Mouse (Mus musculus): ENCODE measurements around the gene Crhr1. TPM values are rescaled to one million over a fixed set of nuclear protein-coding genes. Genes with fewer than 3 reads are reported as not detected.

The Crhr1 gene
- total RNA-seq (2015) (not detected in 2 replicates), total RNA-seq (2017) (not detected in 2 replicates)

DNA sequence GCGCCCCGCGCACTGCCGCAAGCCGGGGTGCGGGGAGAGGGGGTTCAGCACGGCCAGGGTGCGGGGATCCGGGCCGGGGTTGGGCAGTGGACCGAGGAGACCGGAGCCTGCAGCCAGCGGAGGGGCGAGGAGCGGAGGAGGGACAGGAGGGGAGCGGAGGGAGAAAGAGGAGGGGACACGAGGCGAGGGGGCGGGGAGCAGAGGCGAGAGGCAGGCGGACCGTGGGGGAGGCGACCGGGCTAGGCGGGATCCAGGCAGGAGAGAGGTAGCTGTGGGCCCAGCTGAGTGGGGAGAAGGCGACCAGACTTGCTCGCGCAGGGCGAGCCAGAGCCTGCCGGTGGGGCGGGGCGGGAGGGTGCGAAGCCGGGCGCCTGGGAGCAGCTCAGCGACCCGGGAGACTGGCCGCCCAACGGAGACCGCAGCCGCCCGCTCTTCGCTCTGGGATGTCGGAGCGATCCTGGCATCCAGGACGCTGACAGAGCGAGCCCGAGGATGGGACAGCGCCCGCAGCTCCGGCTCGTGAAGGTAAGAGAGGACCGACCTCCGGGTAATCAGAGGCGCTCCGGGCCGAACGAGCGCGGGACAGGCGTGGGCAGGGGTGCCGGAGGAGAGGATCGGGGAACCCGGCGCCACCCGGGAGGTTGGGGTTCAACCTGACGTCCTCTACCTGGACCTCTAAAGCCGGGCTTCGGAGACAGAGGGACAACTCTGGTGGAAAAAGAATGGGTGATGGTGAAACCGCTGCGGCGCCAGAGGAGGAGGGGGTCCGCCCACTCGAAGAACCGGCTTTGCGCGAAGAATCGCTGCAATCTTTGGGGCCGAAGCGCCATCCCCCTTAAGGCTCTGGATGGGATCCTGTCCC is at the start of gene Crhr1:
Gene Crhr1 (plus strand): TSS at position 276 of the 862 bp plus-strand sequence.
- ATAC-seq (replicated peaks; ENCODE audit: poor library complexity), result no peak

DNA sequence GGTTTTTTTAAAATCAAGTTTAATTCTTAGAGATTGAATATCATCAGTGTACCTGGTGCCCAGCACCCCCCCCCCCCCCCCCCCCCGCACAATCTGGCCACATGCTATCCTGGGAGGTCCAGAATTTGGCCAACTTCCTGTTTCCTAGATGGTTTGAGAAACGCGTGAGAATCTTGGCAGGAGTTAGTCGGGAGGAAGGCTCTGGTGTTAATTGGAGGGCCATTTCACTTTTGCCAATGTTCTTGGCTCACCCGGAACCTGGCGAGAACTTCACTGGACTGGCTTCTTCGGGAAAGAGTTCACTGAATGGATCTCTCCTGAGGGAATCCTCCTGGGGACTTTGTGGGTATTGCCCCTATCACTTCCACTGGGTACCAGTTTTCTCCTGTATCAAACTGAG is 49.4 kb upstream of the Crhr1 start:
- ATAC-seq (replicated peaks; ENCODE audit: poor library complexity), result no peak

DNA sequence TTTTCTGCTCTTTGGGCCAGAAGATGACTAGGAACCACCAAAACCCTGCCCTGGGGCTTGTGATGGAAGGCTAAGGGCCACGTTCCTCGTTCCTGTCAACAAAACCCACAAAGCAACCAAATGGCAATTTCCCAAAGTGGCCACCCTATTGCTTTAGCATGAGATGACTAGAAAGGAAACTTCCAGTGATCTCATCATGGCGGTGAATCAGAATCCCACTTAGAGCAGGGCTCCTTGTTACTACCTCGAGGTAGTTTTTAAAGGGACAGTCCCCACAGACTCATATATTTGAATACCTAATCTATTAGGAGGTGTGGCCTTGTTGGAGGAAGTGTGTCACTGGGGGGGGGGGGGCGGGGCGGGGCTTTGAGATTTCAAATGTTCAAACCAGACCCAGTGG is 48.9 kb upstream of the Crhr1 start:
- ATAC-seq (replicated peaks; ENCODE audit: poor library complexity), result no peak

DNA sequence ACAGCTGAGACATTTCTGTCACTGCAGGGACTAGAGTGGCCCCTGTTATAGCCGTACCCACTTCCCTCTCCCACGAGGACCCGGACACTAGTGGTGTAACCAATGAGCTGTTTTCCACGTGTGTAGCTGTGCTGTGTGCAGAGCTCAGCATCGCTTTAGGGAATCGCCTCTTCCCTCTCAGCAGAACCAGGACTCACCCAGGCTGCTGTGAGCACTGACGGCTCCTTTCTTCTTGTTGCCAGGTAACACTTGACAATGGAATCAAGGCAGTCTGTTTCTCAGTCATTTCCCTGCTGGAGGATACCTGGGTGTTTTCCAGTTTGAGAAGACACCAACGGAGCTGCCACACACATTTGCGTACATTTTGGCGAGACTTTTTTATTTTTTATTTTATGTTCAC is 44.1 kb upstream of the Crhr1 start:
- ATAC-seq (replicated peaks; ENCODE audit: poor library complexity), result no peak

DNA sequence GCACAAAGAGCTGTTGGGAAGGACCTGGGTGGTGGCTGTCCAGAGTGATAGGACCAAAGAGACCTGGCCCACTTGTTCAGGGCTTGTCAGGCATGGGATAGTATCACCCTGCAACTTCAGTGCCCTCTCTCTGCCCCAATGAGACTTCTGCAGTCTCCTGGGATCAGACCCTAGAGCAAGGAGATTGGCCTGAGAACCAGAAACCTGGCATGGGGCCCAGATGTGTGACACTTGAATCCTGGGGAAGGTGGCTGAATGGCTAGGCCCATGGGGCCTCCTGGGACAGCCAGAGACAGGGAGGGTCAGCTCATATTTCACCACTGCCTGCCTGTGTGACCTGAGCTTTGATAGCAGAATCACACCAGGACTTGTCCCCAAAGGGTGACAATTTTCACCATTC is 41.9 kb upstream of the Crhr1 start:
- ATAC-seq (replicated peaks; ENCODE audit: poor library complexity), result no peak

DNA sequence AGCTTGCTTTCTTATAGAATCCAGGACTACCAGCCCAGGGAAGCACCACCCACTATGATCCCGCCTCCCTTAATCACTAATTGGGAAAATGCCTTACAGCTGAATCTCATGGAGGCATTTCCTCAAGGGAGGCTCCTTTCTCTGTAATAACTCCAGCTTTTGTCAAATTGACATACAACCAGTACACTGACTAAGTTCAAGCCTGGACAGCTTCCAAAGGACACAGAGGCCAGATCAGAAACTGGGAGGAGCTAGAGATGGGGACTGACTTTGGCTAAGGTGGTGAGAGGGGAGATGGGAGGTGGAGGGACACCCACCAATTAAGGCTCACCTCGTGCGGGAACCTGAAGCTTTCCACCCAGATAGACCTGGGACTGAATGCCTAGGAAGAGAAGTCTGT is 37.5 kb upstream of the Crhr1 start:
- no peak for ATAC-seq (replicated peaks; ENCODE audit: poor library complexity)

DNA sequence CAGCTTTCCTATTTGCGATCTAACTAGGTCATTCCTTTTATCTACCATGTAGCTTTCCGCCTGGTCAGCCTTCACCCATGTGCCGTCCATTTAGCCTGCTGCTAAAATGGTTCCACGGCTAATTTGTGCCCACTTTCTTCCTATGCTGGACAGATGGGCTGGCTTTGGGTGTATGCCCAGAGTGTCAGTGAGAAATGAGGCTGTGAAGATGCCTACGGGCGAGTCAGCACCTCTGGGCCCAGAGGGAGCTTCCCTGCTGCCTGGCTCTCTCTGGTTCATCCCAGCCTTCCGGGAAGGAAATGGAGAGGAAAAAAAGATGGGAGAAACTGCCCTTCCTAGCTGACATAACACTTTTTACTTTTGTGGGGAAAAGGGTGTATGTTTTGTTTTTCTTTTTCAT is 36.1 kb upstream of the Crhr1 start:
- ATAC-seq (replicated peaks; ENCODE audit: poor library complexity), result no peak

DNA sequence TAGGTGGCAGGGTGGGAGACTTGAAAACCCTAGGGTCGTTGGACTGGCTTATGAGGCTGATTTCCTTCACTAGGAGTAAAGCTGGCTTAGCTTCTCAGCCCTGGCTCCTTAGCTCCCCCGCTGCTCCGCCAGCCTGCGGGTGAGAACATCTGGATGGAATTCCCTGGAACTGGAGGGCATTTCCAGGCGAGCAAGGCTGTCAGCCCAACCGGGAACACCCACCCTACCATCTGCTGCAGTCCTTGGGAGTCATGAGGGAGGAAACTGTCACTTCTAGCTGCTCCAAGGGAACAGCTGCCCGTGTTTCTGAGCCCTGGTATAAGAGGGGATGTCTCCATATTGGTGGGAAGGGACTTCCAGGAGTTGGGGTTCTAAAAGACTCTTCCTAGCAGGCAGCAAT is 33.1 kb upstream of the Crhr1 start:
- ATAC-seq (replicated peaks; ENCODE audit: poor library complexity), result no peak

DNA sequence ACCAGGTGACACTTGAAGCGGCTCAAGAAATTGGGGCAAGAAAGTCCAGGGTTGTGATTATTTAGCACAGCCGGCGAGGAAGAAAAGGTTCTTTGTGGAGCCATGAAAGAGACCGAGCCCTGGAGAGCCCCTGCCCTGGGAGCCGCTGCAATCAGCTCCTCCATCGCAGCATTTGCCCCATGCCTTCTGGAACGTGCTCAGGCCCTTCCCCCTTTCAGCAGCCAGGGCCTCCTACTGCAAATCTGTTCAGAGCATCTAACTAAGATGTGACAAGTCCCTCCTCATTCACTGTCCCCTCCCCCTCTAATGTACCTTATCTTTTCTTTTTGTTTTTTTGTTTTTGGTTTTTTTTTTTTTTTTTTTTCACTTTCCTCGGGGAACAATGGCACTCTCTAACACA is 30.0 kb upstream of the Crhr1 start:
- ATAC-seq (replicated peaks; ENCODE audit: poor library complexity), result no peak

DNA sequence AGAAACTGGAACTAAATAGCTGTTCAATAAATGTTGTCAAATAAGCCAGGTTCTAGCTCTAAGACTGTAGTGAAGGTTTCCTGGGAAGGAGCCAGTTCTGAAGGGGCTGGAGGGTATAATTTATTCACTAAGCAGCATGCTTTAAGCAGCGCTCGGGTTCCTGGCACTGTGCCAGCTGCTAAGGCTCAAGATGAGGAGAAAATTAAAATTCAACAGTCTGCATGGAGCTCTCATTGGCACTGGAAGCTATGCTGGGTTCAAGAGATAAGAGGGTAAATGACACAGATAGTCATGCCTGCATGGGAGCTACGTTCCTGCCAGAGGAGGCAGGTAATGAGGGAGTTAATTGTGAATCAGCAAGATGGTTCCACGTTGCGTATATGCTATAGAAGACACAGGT is 26.3 kb upstream of the Crhr1 start:
- ATAC-seq (replicated peaks; ENCODE audit: poor library complexity), result no peak

DNA sequence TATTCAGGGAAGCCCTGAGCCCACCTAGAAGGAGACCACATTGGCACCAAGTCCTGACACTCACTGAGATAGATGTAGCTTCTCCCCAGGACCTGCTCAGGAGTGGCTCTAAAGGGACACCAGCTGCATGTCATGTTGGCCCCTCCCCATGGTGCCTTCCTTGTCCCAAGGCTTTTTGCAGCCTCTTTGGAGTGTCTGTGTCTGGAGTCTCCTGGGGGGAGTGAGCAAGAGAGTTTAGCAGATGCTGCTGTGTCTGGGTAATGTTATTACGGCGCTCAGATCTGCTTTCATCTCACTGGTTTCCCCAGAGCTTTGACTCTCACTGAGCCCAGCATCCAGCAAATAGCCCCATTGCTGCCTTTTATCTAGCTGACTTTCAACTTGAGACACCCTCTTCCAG is 25.7 kb upstream of the Crhr1 start:
- ATAC-seq (replicated peaks; ENCODE audit: poor library complexity), result no peak

DNA sequence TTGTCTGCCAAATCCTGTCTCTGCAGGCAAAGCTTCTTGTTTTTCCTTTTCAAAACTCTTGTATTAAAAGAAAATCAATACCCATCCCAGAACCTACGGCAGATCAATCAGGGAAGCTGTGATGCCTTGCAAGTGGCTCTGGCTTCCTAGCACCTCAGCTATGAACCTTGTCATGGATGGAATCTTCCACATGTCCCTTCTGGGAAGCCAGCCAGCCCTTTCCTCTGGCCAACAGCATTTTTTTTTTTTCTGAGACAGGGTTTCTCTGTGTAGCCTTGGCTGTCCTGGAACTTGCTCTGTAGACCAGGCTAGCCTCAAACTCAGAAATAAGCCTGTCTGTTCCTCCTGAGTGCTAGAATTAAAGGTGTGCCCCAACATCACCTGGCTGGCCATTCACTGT is 22.3 kb upstream of the Crhr1 start:
- ATAC-seq (replicated peaks; ENCODE audit: poor library complexity), result no peak

DNA sequence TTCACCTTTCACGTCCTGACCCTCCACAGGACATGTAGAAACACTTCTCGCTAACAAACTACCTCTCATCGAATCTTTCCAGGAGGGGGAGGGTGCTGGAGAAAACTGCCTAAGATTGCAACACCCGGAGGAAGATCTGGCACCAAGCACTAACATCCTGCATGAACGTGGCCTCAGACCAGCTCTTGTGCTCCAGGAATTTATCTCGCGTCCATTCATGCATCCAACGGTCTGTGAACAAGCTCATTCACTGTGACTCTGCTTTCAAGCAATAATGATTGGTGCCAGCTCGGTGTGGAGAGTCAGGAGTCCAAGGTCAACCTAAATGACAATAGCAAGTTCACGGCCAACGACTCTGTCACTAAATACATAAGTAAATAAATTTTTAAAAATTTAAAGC is 20.8 kb upstream of the Crhr1 start:
- no peak for ATAC-seq (replicated peaks; ENCODE audit: poor library complexity)

DNA sequence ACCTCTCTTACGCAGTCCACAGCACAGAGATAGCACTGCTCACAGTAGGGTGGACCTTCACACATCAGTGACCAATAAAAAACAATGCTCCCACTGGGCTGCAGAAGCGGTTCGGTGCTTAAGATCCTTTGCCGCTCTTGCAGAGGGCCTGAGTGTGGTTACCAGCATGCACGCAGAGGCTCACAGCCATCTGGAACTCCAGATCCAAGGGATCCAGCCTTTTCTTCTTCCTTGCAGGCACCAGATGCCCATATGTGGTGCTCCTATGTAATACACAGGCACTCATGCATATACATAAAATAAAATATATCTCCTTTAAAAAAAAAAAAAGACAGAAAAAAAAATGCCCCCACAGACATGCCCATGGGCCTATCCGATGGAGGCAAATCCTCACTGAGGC is 19.0 kb upstream of the Crhr1 start:
- ATAC-seq (replicated peaks; ENCODE audit: poor library complexity), result no peak

DNA sequence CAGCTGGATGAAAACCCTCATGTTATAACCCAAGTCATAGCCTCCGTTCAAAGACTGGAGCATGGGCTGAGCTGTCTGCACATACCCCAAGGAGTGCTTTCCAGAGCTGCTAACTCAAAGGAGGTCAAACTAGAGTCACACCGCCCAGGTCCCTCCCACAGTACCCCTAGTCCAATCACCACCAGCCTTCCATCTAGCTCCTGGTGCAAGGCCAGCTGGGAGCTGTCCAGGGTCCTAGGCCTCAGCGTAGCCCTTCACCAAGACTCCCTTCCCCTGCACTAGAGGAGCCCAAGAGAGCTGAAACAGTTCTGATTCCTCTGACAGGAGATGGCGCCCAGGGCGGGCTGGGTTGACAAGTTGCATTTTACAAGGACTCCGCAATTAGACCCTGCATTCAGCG is 18.0 kb upstream of the Crhr1 start:
- ATAC-seq (replicated peaks; ENCODE audit: poor library complexity), result peak; percentile 88

DNA sequence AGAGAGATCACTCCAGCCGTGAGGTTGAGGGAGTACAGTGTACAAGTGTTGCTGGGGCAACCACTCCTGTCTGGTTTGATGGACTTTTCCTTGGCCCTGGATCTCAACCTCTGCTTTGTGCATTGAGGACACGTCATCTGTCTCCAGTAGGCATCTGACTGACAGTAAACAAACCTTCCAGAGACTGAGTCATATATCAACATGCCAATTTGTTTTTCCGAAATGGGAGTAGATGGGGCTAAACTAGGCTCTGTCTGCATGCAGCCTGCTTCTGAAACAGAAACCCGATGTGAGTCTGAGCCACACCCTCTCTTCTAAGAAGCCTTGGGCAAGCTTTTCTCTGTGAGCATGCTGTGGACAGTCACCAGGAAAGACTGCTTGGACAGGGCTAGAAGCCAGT is 14.3 kb upstream of the Crhr1 start:
- ATAC-seq (replicated peaks; ENCODE audit: poor library complexity), result no peak

DNA sequence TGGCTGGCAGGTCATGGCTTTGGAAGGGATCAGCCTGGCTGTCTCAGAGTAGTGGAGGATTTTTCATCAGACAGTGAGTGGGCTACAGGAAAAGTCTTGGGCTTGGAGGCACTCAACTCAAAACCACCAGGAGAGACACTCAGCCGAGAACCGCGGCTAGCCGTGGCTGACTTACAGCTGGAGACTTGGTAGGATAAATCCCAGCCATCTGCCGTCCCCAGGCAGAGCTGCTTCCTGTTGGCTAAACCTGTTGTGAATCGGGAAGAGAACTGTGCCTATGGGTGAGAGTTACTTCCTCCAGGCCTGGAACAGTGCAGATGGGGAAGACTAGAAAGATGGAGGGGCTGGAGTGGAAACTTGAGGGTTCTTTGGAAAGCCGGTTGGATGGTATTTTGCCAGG is 9.7 kb upstream of the Crhr1 start:
- ATAC-seq (replicated peaks; ENCODE audit: poor library complexity), result no peak

DNA sequence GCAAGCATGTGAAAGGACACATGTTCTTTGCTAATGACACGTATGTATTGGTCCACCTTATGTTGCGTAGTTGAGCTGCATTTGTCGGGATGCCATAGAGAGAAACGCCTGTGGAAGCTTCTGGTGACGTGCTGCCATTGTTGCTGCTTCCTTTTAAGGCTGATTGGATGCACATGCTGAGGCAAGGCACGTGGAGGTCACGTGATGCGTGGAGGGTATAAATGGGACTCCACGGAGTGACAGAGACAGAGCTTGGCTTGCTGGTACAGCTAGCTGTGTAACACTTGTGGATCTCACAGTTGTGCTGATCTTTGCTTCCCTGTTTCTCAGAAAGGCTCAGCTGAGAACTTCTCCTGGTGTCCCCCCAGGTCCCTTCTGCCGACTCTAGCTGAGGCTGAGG is 9.2 kb upstream of the Crhr1 start:
- ATAC-seq (replicated peaks; ENCODE audit: poor library complexity), result no peak

DNA sequence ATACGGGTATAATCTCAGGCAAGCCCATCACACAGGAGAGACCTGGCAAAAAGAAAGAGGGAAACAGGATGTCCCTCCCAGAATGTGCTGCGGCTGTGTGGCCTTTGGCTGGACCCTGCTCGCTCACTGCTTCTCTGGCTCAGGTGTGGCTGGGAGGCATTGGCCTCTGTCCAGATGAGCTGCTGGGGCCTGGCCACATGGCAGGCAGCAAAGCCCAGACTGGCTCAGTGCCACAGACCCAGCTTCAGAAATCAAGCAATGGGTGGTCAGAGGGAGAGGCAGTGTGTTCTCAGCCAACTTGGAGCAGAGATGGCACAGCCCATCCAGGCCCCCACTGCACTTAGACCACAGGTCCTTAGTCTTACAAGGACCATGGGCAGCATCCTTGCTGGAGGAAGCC is 8.1 kb upstream of the Crhr1 start:
- no peak for ATAC-seq (replicated peaks; ENCODE audit: poor library complexity)

DNA sequence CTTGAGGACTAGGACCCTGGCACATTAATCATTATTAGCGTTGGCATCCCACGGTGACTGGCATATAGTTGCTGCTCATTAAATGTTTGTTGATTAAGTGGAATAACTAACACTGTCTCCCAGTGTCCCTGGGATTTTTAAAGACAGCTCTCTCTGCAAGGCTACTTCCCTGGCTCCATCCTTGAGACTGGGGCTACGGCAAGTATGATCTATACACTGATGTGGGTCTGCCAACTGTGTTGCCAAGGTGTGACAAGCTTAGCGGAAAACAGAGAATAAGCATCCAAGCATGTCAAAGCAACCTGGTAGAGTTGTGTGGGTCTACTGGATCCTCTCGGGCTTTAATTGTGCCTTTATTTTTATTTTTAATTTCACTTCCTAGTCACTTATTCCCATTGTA is 3.2 kb upstream of the Crhr1 start:
- ATAC-seq (replicated peaks; ENCODE audit: poor library complexity), result no peak

DNA sequence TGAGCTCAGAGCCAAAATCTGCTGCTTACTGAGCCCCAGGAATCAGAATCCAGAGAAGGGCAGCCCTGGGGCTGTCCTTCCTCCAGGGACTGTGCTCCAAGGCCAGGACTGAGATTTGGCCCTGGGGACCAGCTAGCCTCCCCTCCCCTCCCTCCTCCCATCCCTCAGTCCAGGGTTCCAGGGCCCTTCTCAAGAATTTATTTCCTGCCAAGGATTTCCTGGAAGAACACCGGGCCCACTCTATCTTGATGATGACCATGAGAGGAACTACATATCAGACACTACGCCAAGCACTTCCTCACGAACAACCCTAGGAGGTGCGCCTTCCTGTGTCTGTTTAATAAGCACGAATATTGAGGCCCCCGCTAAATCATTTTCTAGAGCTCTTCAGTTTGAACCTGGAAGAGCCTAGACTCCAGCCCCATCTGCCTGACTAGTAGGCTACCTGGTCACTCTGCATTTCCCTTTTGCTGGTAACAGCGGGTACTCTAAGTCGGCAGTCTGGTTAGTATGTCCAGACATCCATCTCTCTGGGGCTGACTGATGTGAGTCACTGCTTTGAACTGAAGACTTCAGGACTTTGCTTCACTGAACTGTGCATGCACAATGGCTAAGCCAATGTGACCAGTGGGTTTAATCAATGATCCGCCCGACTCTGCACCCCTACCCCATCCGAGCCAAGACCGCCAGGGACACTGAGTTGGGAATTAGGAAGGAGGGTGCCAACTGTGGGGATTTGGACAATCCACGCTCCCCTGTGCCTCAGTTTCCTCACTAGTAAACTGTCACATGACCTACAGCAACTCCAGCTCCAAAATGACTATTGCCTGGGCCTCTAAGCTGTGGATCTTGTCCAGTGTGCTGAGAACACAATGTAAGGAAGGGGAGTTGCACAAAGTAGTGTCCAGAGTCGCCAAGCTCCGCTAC is 1.7 kb upstream of the Crhr1 start:
- no peak for ATAC-seq (replicated peaks; ENCODE audit: poor library complexity)

DNA sequence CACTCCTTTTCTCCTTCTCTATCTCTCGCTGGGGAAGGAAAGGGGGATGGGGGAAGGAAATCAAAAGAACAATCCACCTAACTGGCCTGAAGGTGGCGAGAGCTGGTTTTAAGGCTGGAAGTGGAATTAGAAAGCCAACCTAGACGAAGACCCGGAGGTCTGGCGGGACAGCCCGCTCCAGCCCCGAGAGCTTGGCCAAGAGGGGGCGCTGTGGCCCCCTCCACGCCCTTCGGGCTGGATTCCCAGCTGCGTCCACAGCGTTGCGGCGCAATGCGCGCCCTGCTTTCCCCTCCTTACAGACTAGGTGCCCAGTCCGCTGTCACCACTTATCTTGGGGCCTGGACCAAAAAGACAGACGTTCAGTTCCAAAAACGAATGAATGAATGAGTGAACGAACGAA is 899 bp upstream of the Crhr1 start:
- ATAC-seq (replicated peaks; ENCODE audit: poor library complexity), result no peak

All from megakaryocyte progenitor cell, adult 5-6 weeks (primary cell).